Mouse (Mus musculus): ENCODE results near the gene Mroh8.

DNA sequence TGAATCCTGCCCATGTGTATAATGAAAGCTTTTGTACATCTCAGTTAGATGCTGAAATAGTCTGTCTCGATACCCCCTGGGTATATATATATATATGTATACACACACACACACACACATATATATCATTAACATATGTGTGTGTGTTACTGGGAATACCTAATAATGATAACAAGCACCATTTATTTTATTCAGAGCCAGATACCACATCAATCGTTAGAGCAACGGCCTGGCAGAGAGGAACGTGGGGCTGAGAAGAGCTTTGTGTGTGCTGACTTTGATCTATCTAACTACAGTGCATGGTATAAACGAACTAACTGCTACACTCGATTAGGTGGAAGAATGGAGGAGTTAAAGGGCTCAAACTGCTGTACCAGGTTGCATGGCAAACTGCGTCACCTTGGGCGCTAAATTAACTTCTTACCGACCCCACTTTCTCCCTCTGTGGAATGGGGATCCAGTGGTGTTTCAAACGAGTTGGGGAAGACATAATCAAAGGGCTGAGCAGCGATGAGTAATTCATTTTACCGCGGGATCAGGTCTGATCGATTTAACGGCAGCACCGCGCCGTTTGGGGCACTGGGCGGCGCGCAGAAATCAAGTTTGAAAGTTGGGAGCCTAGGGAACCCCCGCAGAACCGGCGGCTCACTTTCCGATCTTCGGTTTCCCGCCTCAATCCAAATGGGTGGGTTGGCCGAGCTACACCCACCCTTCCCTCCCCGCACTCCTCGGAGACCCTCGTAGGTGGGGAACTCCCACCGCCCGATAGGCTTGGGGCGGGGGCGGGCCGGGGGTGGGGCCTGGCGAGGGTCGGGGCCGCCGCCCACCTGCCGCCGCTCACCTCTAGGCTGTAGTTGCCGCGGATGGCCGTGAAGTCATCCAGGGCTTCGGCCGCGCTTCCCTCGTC is 75.6 kb downstream of the Mroh8 start:
- no peak for TF ChIP-seq HCFC1 (IDR thresholded peaks at IDR 0.05; ENCODE audit: borderline replicate concordance, insufficient read depth, low read length)
- TF ChIP-seq ZNF384 (IDR thresholded peaks at IDR 0.05; ENCODE audit: low read depth, low read length) = no peak

Data from ES-E14 (cell line).